Mouse (Mus musculus): ENCODE measurements around the gene Snorc.
"Not testable (repeated sequence)": the region's sequence is repeated elsewhere in the genome, so short reads cannot be mapped to it uniquely, and the experiment has no call there.

Gene Snorc

DNA sequence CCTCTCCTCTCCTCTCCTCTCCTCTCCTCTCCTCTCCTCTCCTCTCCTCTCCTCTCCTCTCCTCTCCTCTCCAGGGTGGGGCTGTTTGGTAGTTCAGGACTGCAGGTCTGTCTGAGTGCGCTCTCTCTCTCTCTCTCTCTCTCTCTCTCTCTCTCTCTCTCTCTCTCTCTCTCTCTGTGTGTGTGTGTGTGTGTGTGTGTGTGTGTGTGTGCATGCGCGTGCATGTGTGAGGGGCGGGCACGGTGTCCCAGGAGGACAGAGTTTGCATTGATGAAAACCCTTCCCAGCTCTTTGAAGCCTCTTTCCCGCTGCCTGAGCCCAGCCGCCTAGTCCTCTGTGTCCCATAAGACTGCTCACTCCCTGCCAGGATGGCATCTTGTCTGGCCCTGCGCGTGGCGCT is at the start of gene Snorc:
Gene Snorc, plus strand, starts transcription at position 301 of the 400 bp plus-strand sequence.
- in situ Hi-C loops (cut with MboI, MseI): not testable (repeated sequence)

DNA sequence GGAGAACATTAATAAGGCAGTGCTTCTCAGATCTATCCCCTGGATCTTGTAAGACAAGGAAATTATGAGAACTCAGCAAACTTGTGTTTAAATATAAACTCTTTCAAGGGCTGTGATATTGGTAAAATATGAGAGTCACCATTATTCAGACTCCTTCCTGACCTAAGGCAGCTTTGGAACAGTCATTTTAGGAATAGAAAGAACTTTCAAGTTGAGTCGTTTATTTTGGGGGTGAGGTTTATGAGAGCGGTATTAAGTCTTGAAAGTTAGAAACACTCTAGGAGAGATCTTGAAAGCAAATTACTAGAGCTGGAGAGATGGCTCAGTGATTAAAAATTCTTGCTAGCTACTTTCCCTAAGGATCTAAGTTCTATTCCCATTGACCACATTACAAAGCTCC is 34.9 kb upstream of the Snorc start:
- in situ Hi-C loops (cut with MboI, MseI): loop anchor here (5.0 kb wide), 1 partner anchor 52 kb away; no protein-coding TSS in a partner anchor

DNA sequence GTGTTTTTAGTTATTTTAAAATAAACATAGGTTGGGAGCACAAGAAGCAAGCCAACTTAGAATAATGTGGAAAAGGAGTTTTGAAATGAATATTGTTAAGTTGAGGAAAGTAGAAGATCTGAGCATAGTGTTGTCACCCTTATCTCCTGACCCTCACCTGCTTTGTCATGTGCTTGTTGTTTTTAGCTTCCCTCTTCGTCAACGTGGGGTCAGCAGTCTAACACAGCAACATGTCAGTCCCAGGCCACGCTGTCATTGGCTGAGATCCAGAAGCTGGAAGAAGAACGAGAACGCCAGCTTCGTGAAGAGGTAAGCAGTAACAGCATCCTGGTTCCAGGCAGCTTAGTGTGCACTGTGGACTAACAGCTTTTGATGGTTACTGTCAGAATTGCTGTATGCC is 33.5 kb upstream of the Snorc start:
- in situ Hi-C loops (cut with MboI, MseI): loop anchor here (5.0 kb wide), 1 partner anchor 51 kb away; no protein-coding TSS in a partner anchor

DNA sequence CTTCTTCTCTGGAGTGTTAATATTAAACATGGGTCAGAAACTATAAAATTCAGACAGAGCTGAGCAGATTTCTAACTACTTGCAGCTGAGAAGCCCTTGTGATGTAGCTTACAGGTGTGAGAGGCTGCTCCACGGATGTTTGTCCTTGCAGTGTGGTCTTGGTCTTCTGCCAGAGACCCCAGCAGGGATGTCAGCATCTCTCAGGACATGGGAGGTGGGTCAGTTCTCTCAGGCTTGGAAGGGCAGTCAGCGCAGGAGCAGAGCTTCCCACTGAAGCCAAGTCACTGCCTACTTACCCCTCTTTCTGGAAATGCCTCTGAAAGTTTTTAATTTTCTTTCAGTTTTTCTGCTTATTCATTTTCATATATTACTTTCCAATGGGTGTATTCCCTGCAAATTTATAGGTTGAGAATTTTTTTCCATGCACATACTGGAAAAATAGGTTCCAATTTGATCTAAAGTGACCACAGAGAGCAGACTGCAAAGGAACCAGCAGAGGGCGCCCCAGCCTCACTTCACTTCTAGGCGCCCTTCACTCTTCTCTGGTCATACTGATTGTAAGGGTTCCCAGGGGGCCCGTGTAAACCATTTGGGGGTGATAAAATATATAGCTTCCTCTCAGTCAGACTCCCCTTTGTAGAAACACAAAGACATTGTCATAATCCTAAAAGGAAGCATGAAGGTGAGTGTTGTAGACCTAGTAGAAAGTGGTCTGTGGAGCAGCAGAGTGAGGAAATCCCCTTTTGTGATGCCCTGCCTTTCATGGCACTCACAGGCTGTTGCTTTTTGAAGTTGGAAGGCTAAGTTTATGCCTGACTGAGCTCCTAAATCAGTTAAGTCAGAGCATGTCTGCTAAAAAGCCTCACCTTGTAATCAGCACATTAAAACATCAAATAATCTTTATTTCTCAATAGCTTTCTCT is 22.6 kb upstream of the Snorc start:
- in situ Hi-C loops (cut with MboI, MseI): no loop called here

DNA sequence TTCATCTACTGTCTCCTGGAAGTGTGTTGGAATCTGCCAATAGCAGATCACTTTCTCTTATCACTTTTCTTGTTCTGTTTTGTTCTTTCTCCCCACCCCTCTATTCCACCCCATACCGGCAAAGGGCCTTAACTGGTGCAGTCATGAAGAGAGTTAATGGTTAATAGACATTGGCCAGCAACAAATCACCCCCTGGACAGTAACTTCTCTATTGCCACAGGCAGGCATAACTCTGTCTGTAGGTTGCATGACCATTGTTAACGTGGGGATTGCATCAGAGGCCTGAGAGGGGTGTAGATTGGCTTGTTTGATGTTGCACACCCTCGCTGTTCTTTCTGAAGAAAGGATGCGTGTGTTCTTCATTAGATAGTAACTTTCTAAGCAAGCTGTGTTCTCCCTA is 20.6 kb upstream of the Snorc start:
- in situ Hi-C loops (cut with MboI, MseI): no loop called here

DNA sequence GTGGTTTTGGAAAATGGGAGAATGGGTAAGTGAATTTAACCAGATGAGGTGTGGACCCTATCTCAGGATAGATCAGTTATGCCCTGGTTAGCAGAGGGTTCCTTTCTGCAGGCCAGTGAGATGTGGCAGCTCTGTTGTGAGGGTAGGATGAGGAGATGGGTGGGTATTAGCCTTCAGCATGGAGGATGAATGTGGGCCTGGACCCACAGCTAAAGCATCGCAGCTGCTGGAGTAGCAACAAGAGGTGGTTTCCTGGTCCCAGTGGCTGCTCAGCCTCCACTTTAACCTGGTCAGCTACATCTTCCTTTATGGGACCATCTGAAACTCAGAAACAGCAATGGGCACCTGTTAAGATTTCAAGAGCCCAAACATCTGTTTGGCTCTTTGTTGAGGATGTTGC is 13.6 kb upstream of the Snorc start:
- in situ Hi-C loops (cut with MboI, MseI): loop anchor here (10.0 kb wide), 1 partner anchor 208 kb away; no protein-coding TSS in a partner anchor

DNA sequence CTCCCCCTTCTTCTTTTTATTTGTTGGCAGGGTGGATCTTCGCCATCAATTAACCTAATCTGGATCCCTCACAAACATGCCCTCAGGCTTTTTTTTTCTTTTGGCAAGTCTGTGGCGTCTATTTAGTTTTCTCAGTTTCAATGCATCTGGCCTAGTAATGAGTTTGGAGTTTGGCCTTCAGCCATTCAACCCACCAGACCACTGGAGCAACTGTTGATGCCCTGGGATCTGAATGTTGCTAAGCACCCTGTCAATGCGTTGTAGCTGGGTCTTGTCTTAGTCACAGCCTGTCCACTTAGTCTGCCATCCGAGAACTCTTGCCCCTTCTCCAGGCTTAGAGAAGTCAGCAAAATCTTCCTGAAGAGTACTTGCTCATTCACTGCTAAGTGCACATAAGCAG is 12.0 kb upstream of the Snorc start:
- in situ Hi-C loops (cut with MboI, MseI): loop anchor here (10.0 kb wide), 1 partner anchor 207 kb away; no protein-coding TSS in a partner anchor

DNA sequence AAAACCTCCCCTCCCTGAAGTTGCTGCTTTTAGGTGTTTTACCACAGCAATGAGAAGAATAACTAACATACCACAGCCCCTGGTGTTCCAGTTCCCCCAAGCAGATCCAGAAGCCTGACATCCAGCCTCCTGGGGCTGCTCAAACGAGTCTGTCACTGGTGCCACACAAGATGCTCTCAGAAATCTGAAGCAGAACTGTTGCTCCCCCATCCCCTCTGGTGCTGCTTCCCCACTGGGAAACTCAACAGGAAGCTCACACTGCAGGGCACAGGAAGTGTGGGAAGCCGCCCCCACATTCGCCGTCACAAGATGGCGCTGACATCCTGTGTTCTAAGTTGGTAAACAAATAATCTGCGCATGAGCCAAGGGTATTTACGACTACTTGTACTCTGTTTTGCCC is 10.2 kb upstream of the Snorc start:
- in situ Hi-C loops (cut with MboI, MseI): loop anchor here (10.0 kb wide), 1 partner anchor 205 kb away; no protein-coding TSS in a partner anchor

DNA sequence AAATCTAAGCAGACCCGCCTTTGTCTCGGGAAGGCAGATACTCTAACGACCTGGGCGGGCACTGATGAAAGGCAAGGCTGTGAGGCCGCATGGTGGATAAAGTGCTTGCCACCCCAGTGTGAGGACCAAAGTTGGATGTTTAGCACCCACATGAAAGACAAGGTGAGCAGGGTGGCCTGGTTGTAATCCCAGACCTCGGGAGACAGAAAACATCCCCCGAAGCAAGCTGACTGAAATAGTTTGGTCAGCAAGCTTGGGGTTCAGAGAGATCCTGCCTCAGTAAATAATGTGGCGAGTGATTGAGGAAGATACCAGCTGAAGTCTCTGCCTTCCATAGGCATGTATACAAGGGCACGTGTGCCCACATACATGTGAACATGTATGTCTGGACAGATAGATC is 2.6 kb upstream of the Snorc start:
- in situ Hi-C loops (cut with MboI, MseI): no loop called here

DNA sequence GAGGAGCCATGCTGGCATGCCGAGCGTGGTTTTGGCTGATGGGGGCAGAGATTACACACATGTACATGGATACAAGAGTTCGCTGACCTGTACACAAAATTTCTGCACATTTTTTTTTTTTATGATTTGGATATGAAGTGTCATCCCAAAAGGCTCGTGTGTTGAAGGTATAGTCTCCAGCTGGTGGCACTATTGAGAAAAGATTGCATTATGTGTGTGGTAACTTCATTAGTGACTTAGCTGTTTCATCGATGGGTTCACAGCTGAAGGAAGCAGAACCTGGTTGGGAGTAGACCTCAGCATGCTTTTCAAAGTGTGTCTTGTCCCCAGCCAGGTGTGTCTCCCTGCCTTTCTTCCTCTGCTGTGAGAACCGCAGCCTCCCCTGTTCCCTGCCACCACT is 1.8 kb upstream of the Snorc start:
- in situ Hi-C loops (cut with MboI, MseI): no loop called here

DNA sequence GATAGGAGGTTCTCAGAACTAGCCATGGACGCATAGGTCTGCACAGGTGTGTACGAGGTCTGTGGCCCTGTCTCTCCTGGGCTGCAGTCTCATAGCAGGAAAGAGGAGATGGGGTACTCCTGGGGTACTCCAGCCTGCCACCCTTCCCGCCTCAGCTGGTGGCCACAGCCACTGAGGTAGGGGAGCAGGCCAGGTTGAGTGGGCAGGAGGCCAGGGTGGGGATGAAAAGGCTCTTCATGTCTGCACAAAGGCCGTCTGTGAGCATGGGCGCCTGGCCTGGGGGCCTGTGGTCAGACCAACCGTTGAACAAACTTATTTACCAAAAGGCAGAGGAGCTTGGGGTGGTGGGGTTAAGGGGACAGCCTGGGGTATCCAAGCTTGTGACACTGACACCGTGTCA is 1.8 kb downstream of the Snorc start:
- in situ Hi-C loops (cut with MboI, MseI): no loop called here

DNA sequence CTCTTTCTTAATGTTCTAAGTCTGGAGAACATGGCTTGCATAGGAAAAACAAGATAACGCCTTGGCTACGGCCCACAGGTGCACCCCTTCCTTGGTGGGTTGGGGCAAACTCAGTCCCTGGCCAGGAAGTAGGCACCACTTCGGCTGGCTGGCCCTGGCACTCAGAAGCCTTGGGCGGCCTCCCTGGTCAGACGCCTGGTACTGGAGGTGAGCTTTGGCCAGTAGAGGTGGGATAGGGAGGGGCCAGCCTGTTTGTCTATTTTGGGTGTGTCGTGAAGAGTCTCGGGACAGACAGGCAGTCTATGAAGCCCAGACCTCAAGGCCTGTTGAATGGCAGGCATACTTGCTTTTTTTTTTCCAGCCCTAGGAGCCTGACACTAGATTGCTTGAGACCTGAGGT is 2.5 kb downstream of the Snorc start:
- in situ Hi-C loops (cut with MboI, MseI): no loop called here

DNA sequence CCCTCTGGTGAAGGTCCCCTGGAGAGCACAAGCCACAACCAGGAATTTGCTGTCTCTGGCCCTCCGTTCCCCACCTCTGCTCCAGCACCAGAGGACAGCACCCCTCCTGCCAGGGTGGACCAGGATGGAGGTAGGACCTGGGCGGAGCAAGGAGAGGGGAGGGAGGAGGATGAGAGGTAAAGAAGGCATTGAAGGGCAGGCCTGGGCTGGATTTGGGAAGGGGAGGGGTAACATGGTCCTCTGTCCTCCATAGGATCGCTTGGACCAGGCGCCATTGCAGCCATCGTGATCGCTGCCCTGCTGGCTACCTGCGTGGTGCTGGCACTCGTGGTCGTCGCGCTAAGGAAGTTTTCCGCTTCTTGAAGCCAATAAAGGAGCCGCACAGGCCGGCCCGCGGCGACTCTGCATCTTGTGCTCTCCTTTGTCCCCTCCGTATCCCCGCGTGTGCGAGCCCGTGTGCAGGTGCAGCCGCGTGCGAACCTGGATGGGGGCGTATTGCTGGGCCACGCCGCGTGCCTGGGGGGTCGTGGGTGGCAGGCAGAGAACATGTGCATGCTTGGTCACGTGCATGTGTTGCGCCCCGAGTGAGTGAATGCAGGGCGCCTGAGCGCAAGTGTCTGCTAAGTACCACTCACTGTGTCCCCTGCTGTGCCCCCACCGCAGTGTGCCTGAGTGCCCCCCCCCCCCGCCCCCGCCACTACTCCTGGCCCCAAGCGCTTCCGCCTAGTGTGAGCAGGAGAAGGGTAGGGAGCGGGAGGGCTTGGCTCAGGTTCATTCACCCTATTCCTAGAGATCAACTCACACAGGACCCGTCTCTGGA is 5.2 kb downstream of the Snorc start:
- in situ Hi-C loops (cut with MboI, MseI): loop anchor here (25.0 kb wide), 1 partner anchor 1312 kb away; no protein-coding TSS in a partner anchor

DNA sequence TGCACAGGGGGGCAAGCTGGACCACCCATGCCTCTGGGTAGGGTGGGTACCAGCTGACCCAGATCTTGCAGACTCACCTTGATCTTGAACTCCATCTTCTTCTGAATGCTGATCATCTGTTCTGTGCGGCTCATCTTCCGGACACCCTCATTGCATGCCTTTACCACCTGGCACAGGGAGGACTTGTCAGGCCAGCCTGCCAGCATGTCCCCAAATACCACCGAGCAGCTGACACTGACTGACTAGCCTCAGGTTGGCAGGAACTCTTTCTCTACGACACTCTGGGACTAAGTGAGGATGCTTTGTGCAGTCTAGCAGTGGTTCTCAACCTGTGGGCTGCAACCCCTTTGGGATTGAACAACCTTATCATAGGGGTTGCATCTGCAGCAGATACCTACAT is 12.5 kb downstream of the Snorc start:
- in situ Hi-C loops (cut with MboI, MseI): loop anchor here (25.0 kb wide), 1 partner anchor 1305 kb away; no protein-coding TSS in a partner anchor

DNA sequence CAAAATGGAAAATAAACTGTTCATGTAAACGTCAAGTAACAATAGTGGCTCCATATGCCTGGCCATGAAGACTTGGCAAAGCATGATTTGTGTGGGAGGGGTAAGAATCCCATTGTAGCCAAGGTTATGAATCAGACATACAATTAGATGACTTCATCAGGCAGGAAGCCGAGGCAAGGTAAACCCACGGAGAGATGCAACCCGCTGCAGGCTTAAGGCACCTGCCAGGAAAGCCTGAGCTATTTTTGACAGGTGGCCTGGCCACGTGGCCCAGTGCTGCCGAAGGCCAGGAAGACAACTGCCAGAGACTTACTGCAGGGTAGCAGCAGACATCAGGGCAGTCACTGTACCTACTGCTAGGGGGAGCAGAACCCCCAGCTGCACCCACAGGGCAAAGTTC is 16.3 kb downstream of the Snorc start:
- in situ Hi-C loops (cut with MboI, MseI): loop anchor here (5.0 to 25.0 kb wide), 2 partner anchors 49 to 1301 kb away; no protein-coding TSS in a partner anchor

DNA sequence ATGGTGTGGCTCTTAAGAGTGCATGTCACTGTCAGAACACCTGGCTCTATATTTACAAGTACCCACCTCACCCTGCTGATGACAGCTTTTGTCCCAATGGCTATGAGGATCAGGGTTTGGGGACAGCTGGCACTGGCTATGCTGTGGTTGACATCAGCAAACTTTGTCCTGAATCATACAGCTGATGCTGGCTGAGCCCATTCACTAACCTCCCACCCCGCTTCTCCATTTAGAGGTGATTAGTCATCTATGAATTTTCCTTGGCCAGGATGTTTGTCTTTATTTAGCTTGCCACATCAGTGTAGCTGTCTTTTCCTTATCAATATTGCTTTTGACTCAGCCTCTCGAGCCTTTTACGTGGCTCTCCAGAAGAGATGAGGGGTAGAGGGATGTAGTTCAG is 22.2 kb downstream of the Snorc start:
- in situ Hi-C loops (cut with MboI, MseI): loop anchor here (5.0 to 25.0 kb wide), 2 partner anchors 105 to 1295 kb away; no protein-coding TSS in a partner anchor

DNA sequence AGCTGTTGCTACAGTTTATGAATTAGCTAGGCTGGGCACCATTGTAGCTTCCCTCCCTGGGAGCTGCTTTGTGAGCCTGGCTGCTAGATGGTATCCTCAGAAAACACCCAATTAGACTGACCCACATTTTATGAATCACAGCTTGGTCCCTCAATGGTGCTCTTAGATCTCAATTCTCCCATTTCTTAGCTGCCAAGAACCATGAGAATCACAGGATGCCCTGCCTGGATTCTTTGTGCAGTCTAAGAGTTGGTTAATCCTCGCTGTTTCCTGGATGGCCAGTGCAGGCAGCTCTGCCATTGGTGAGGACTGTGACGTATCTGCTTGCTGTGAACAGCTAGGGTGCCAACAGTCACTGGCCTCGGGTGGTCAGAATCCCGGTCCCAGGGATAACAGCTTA is 23.5 kb downstream of the Snorc start:
- in situ Hi-C loops (cut with MboI, MseI): loop anchor here (5.0 to 25.0 kb wide), 2 partner anchors 104 to 1294 kb away; no protein-coding TSS in a partner anchor

DNA sequence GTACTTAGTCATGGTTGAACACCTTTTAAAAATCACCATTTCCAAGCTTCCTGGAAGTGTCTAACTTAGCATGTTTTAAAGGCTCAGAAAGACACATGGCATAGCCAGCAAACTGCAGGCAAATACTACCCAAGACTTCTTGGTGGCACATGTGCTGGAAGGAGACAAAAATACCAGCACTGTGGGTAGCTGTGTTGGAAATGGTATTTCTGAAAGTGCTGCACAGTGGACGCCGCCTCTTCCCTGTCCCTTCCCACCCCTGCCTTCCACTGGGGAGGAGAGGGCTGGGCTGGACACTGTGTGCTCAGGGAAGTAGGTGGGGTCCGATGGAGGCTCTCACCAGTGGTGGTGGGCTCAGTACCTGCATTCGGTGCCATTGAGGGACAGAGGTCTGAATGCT is 35.5 kb downstream of the Snorc start:
- in situ Hi-C loops (cut with MboI, MseI): no loop called here

DNA sequence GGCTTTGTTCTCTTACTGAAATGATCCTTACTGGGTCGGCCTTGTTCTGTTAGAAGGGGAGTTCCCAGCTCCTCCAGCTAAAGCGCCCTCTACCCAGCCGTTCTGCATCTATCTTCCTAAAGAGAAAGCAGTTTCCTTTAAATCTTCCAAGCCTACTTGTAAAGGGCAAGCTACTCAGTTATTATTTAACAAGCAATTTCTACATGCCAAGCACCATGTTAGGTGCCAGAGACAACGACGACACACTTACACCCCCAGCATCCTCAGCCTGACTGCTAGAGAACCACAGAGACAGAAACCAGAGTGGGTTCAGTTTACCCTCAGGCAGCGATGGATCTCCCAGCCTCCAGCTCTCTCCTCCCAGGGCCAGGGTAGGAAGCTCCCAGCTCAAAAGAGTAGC is 37.8 kb downstream of the Snorc start:
- in situ Hi-C loops (cut with MboI, MseI): no loop called here

DNA sequence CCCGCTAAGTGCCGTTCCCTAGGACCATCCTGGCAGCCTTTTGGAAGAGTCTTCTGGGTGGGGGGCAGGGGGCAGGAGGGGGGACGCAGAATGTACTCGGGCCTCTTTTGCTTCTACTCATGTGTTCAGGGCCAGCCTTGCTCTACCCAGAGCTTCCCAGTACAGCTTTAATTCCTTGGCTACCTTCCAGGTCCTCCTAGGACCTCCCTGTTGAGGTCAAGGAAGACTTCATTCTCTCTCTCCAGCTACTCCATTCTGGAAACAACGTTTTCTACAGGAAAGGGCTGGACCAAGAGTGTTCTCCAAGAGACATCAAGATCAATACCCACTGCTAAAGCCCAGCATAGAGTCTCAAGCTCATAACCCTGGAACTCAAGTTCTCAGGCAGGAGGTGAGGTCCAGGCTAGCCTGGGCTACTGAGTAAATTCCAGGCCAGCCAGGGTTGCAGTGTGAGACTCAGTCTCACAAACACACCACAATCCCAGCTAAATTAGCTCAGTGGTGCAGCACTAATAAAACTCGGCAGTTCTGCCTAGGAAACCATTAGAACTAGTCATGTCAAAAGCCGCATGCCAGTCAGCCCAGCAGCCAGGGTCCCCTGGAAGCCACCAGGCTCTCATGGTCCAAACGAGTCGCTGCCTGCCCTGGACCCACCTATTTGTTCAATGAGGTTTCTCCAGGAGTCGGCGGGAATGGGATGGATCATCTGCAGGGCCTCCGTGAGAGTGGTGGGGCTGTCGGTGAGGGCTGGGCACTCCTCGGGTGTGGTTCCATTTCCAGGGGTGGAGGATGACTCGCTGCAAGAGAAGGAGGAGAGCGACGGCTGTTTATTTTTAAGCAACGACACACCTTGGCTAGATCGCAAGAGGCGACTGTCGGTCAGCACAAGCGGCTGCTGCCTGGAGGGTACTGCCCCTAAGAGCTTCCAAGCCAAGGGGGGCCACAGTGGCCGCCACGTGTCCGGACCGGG is 38.8 kb downstream of the Snorc start:
- in situ Hi-C loops (cut with MboI, MseI): no loop called here
